Mouse (Mus musculus) embryonic facial prominence, embryonic 15.5 days (tissue): ENCODE measurements around the gene Brap. TPM values are rescaled to one million over a fixed set of nuclear protein-coding genes. Genes with fewer than 3 reads are reported as not detected.

Experiments
- ATAC-seq: fragments of 200-750 bp; cut with Nextera tagmentation; 2 replicates; pipeline ENCODE4 v1.8.0; 2017; ENCODE audit warnings: low read depth, moderate TSS enrichment; ENCODE audit not compliant: insufficient number of reproducible peaks, low FRiP score, low TSS enrichment
- H3K27ac ChIP-seq: fragments of 300-500 bp; sonication (generic); replicated peaks from 2 replicates; pipeline ENCODE4 v1.5.1; 2015; ENCODE audit warnings: mild to moderate bottlenecking, inconsistent platforms
- H3K27me3 ChIP-seq: fragments of 300-500 bp; sonication (generic); 2 replicates; pipeline ENCODE4 v1.6.1; 2015; ENCODE audit warnings: inconsistent platforms
- H3K36me3 ChIP-seq: fragments of 300-500 bp; sonication (generic); 2 replicates; pipeline ENCODE4 v1.6.1; 2015; ENCODE audit warnings: mild to moderate bottlenecking, inconsistent platforms
- H3K4me1 ChIP-seq: fragments of 300-500 bp; sonication (generic); 2 replicates; pipeline ENCODE4 v1.6.1; 2015; ENCODE audit warnings: inconsistent platforms
- H3K4me2 ChIP-seq: fragments of 300-500 bp; sonication (generic); replicated peaks from 2 replicates; pipeline ENCODE4 v1.6.1; 2015; ENCODE audit warnings: mild to moderate bottlenecking, inconsistent platforms
- H3K4me3 ChIP-seq: fragments of 300-500 bp; sonication (generic); replicated peaks from 2 replicates; pipeline ENCODE4 v1.5.1; 2015; ENCODE audit warnings: mild to moderate bottlenecking, inconsistent platforms
- H3K9ac ChIP-seq: fragments of 300-500 bp; sonication (generic); 2 replicates; pipeline ENCODE4 v1.6.1; 2015; ENCODE audit warnings: inconsistent platforms
- H3K9me3 ChIP-seq: fragments of 300-500 bp; sonication (generic); replicated peaks from 2 replicates; pipeline ENCODE4 v1.6.1; 2016; ENCODE audit warnings: inconsistent platforms
- WGBS: fragments of 180-500 bp; shearing (Covaris S2); methylation state at CpG from one replicate; pipeline ENCODE4 v1.1.7; 2015; 5-methylcytosine and 5-hydroxymethylcytosine counted together
- polyA plus RNA-seq: library from polyadenylated mRNA; unstranded; fragments of >200 nt; fragmentation: Nextera tagmentation; extraction: Ambion mirVana; gene quantifications from 2 replicates; pipeline ENCODE4 v1.2.1, GENCODE M21; 2015

The Brap gene
- polyA plus RNA-seq, 1 experiment from 2014 or later, result 47.4 TPM

DNA sequence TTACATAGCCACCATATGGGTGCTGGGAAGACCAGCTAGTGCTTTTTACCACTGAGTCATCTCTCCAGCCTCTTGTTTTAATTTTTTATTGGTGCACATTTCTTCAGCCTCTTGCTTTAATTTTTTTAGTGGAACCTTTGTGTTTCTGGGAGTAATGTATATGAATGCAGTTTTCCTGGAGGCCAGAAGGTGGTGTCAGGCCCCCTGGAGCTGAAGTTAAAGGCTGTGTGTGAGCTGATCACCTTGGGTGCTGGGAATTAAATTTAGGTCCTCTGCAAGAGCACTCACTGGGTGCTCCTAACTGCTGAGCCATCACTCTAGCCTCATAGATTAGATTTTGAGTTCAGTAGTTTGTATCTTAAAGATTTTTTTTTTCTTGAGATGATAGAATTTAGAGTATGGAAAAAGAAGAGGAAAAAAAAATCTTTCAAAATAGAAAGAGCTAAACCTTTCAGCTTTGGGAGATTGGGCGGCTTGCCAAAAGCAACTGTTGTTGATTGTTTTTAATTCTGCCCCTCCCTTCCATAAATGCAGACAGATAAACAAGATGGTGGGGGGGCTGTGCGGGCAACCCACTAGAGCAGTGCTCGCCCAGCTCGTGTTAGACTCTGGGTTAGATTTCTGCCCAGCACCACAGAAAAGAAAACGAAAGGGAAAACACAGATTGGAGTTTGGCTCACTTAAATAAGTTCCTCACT lies 60.7 kb downstream of the Brap start:
- H3K9ac ChIP-seq, result no peak overlapping the region
- H3K9me3 ChIP-seq, result no peaks in the 10 kb centered on the region
- no peaks in the 10 kb centered on the region for H3K27me3 ChIP-seq
- no peaks in the 10 kb centered on the region; the same call in 1 of the 2 replicates for H3K36me3 ChIP-seq
- H3K4me3 ChIP-seq, result no peak overlapping the region
- H3K4me1 ChIP-seq, result peaks cover 19% of the 10 kb centered on the region
- no peak overlapping the region for H3K4me2 ChIP-seq
- H3K27ac ChIP-seq, result no peak overlapping the region
- 82% methylated on average over 5 of the region's 5 CpGs for WGBS
- ATAC-seq, result no peak

- 68% methylated on average over 3 of the region's 3 CpGs for WGBS
- Histone ChIP-seq H3K4me1 (peaks cover 16% of the 10 kb centered on the region), H3K4me2 (no peak overlapping the region), H3K27ac (no peak overlapping the region), H3K36me3 (no peaks in the 10 kb centered on the region; the same call in 1 of the 2 replicates), H3K9ac (no peak overlapping the region), H3K27me3 (no peaks in the 10 kb centered on the region), H3K9me3 (no peaks in the 10 kb centered on the region), H3K4me3 (no peak overlapping the region)
- ATAC-seq, result no peak
Measured at GRCm38 (mm10) chr5:121721841-121722240, 61.5 kb downstream of the Brap start.

DNA sequence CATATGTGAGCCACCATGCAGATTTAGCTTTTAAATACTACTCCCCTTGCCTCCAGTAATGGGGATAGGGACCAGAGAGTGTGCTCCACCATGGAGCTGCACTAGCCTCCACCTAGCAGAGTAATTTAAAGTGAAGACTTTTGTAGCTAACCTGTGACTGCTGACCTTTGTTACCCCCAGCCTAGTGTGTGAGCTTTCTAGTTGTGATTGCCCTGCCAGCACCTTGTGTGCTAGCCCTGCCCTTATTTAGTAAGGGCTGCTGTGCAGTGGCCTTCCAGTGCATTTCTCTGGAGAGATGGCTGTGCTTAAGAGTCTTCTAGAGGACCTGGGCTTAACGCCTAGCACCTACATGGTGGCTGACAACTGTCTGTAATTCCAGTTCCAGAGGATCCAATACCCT lies 64.3 kb downstream of the Brap start:
- Histone ChIP-seq H3K27ac (no peak overlapping the region), H3K9ac (no peak overlapping the region), H3K36me3 (no peaks in the 10 kb centered on the region), H3K4me1 (0 out of 2 replicates have a peak, but pooled peaks cover 12% of the 10 kb centered on the region), H3K4me3 (no peak overlapping the region), H3K9me3 (no peaks in the 10 kb centered on the region), H3K4me2 (no peak overlapping the region), H3K27me3 (no peaks in the 10 kb centered on the region)
- WGBS, result 78% methylated on average over 1 of the region's 1 CpGs
- ATAC-seq, result no peak

- no peak overlapping the region for H3K27ac ChIP-seq
- H3K4me2 ChIP-seq, result no peak overlapping the region
- H3K9ac ChIP-seq, result no peak overlapping the region
- 95% methylated on average over 2 of the region's 2 CpGs for WGBS
- H3K36me3 ChIP-seq, result 0 out of 2 replicates have a peak, but pooled peaks cover 7% of the 10 kb centered on the region
- no peak overlapping the region for H3K4me3 ChIP-seq
- no peaks in the 10 kb centered on the region for H3K27me3 ChIP-seq
- no peak for ATAC-seq
- no peaks in the 10 kb centered on the region for H3K4me1 ChIP-seq
- no peaks in the 10 kb centered on the region for H3K9me3 ChIP-seq
Measured at GRCm38 (mm10) chr5:121730057-121730456, 69.7 kb downstream of the Brap start.

- H3K9ac ChIP-seq, result no peak overlapping the region
- no peak overlapping the region for H3K27ac ChIP-seq
- WGBS, result 96% methylated on average over 3 of the region's 3 CpGs
- no peaks in the 10 kb centered on the region for H3K27me3 ChIP-seq
- 0 out of 2 replicates have a peak, but pooled peaks cover 2% of the 10 kb centered on the region for H3K4me1 ChIP-seq
- no peak overlapping the region for H3K4me3 ChIP-seq
- no peak overlapping the region for H3K4me2 ChIP-seq
- no peaks in the 10 kb centered on the region for H3K9me3 ChIP-seq
- no peak for ATAC-seq
- peaks cover 10% of the 10 kb centered on the region; the same call in 1 of the 2 replicates for H3K36me3 ChIP-seq
Measured at GRCm38 (mm10) chr5:121736641-121737040, 76.3 kb downstream of the Brap start.

Other genes with a start within 250 kb of the Brap start
- gene Tmem116, start 208.7 kb upstream of the Brap start, polyA plus RNA-seq, result 2.3 and 2.9 TPM in 2 replicates
- 175 and 195 TPM in 2 replicates for gene Erp29, start 208.1 kb upstream of the Brap start, polyA plus RNA-seq
- gene Adam1b, start 157.1 kb upstream of the Brap start, polyA plus RNA-seq, result not detected in 2 replicates
- gene Adam1a, start 115.1 kb upstream of the Brap start, polyA plus RNA-seq, result 1.4 and 1.9 TPM in 2 replicates
- gene Gm42878, start 115.1 kb upstream of the Brap start, polyA plus RNA-seq, result 0.58 TPM in 1 of 2 replicates, not detected in the other
- 49.3 and 52.0 TPM in 2 replicates for gene Mapkapk5, start 114.7 kb upstream of the Brap start, polyA plus RNA-seq
- 212 and 219 TPM in 2 replicates for gene Aldh2, start 66.7 kb upstream of the Brap start, polyA plus RNA-seq
- 2.0 and 2.4 TPM in 2 replicates for gene Acad12, start 41.6 kb upstream of the Brap start, polyA plus RNA-seq
- gene Acad10, start within 50 bp of the Brap start, polyA plus RNA-seq, result 2.8 and 3.4 TPM in 2 replicates
- 60.5 and 65.2 TPM in 2 replicates for gene Atxn2, start 50.8 kb downstream of the Brap start, polyA plus RNA-seq
- 17.5 and 18.7 TPM in 2 replicates for gene Sh2b3, start 177.1 kb downstream of the Brap start, polyA plus RNA-seq
- 28.1 and 31.6 TPM in 2 replicates for gene Pheta1, start 188.4 kb downstream of the Brap start, polyA plus RNA-seq